Mouse (Mus musculus) hindbrain, embryonic 16.5 days (tissue): ENCODE measurements around the gene Kcna10. TPM values are rescaled to one million over a fixed set of nuclear protein-coding genes. Genes with fewer than 3 reads are reported as not detected.

ENCODE experiments used
- ATAC-seq: fragments of 200-750 bp; cut with Nextera tagmentation; 2 replicates; pipeline ENCODE4 v1.8.0; 2017; ENCODE audit warnings: moderate TSS enrichment, moderate library complexity
- H3K27ac ChIP-seq: fragments of 300-500 bp; sonication (generic); 2 replicates; pipeline ENCODE4 v1.5.1; 2014; ENCODE audit warnings: low read depth, mild to moderate bottlenecking, control low read depth, low read length, moderate library complexity
- H3K27me3 ChIP-seq: fragments of 300-500 bp; sonication (generic); replicated peaks from 2 replicates; pipeline ENCODE4 v1.6.1; 2014; ENCODE audit warnings: low read length; ENCODE audit not compliant: control insufficient read depth, insufficient read depth
- H3K36me3 ChIP-seq: fragments of 300-500 bp; sonication (generic); 2 replicates; pipeline ENCODE4 v1.6.1; 2014; ENCODE audit warnings: mild to moderate bottlenecking, low read length, moderate library complexity, mixed read lengths; ENCODE audit not compliant: control insufficient read depth, insufficient read depth
- H3K4me1 ChIP-seq: fragments of 300-500 bp; sonication (generic); 2 replicates; pipeline ENCODE4 v1.6.1; 2014; ENCODE audit warnings: low read depth, low read length; ENCODE audit not compliant: control insufficient read depth, insufficient read depth
- H3K4me2 ChIP-seq: fragments of 300-500 bp; sonication (generic); 2 replicates; pipeline ENCODE4 v1.6.1; 2014; ENCODE audit warnings: mild to moderate bottlenecking, low read length, control low read depth, moderate library complexity
- H3K4me3 ChIP-seq: fragments of 300-500 bp; sonication (generic); 2 replicates; pipeline ENCODE4 v1.5.1; 2014; ENCODE audit warnings: mild to moderate bottlenecking, low read length, control low read depth, moderate library complexity
- H3K9ac ChIP-seq: fragments of 300-500 bp; sonication (generic); 2 replicates; pipeline ENCODE4 v1.6.1; 2014; ENCODE audit warnings: low read depth, mild to moderate bottlenecking, control low read depth, low read length, moderate library complexity
- H3K9me3 ChIP-seq: fragments of 300-500 bp; sonication (generic); 2 replicates; pipeline ENCODE4 v1.6.1; 2014; ENCODE audit warnings: mild to moderate bottlenecking, low read length, moderate library complexity; ENCODE audit not compliant: control insufficient read depth
- WGBS: fragments of 180-500 bp; shearing (Covaris S2); extraction: QIAGEN DNeasy Blood & Tissue Kit; methylation state at CpG from one replicate; pipeline ENCODE4 v1.1.7; 2014; 5-methylcytosine and 5-hydroxymethylcytosine counted together
- polyA plus RNA-seq: library from polyadenylated mRNA; unstranded; fragments of >200 nt; fragmentation: Nextera tagmentation; extraction: Ambion mirVana; gene quantifications from 2 replicates; pipeline ENCODE4 v1.2.1, GENCODE M21; 2015

Gene Kcna10
- polyA plus RNA-seq, 1 experiment from 2014 or later = not detected

DNA sequence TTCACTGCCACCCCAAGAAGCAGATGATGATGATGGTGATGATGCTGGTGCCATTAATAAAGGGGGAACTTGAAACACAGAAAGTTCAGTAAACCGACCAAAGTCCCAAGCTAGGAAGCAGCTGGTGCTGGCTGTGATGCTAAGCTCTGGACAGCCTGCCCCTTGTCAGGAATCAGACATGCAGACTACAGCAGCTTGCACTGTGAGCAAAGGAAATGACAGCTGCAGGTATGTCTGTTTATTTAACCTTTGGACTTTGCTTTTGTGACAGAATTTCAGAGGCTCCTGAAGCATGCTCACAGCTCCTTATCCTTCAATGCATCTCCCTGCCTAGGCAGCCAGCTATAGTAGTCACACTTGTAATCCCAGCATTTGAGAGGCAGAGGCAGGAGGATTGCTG, 47.7 kb downstream of the Kcna10 start, which contains the start of gene A630076J17Rik:
A630076J17Rik (plus strand) TSS at position 88 of the 400 bp plus-strand sequence.
- no peak within 1 kb of the TSS for H3K9ac ChIP-seq
- ATAC-seq = no peak
- 67% methylated on average over 1 of the region's 1 CpGs for WGBS
- no peaks in the 10 kb centered on the region for H3K9me3 ChIP-seq
- H3K27me3 ChIP-seq = no peaks in the 10 kb centered on the region; the same call in 1 of the 2 replicates
- H3K36me3 ChIP-seq = no peaks in the 10 kb centered on the region
- H3K4me2 ChIP-seq = no peak within 1 kb of the TSS
- no peaks in the 10 kb centered on the region; the same call in 1 of the 2 replicates for H3K4me1 ChIP-seq
- no peak within 1 kb of the TSS for H3K4me3 ChIP-seq
- H3K27ac ChIP-seq = no peak within 1 kb of the TSS

- WGBS = 53% methylated on average over 4 of the region's 4 CpGs
- Histone ChIP-seq H3K27ac (no peak overlapping the region), H3K27me3 (no peaks in the 10 kb centered on the region; the same call in 1 of the 2 replicates), H3K9me3 (no peaks in the 10 kb centered on the region), H3K4me1 (no peaks in the 10 kb centered on the region; the same call in 1 of the 2 replicates), H3K4me3 (no peak overlapping the region), H3K4me2 (no peak overlapping the region), H3K9ac (no peak overlapping the region), H3K36me3 (no peaks in the 10 kb centered on the region)
- no peak for ATAC-seq
These were observed 48.3 kb downstream of the Kcna10 start for GRCm38 (mm10) chr3:107231202-107231601.

- no peak overlapping the region for H3K27ac ChIP-seq
- WGBS = 7% methylated on average over 11 of the region's 11 CpGs
- peak overlapping the region; percentile 30 for H3K4me2 ChIP-seq
- no peaks in the 10 kb centered on the region; the same call in none of the 2 replicates for H3K27me3 ChIP-seq
- H3K36me3 ChIP-seq = no peaks in the 10 kb centered on the region
- H3K9ac ChIP-seq = peak overlapping the region; percentile 23; the same call in 1 of the 2 replicates
- H3K4me1 ChIP-seq = no peaks in the 10 kb centered on the region; the same call in 1 of the 2 replicates
- H3K9me3 ChIP-seq = no peaks in the 10 kb centered on the region
- ATAC-seq = peak; percentile 84
- H3K4me3 ChIP-seq = no peak overlapping the region
These were observed 50.5 kb downstream of the Kcna10 start for GRCm38 (mm10) chr3:107233351-107233813.

DNA sequence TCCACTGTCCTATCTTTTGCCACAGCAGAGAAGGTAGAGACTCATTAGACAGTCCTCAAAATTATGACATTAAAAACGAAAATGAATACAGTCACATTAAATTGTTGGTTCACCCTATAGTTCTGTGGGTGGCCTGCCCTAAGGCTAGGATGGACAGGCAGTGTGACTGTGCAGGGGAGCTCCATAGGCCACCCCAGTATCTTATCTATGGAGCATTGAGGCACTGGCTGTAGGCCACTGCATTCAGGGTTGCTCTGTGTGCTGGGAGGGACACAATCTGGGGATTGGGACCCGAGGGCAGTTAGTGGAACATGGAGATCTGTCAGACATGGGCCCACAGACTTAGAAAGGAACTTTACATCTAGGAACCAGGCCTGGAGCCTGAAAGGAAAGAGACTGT, 51.1 kb downstream of the Kcna10 start:
- Histone ChIP-seq H3K4me1 (no peaks in the 10 kb centered on the region; the same call in 1 of the 2 replicates), H3K27ac (no peak overlapping the region), H3K9me3 (no peaks in the 10 kb centered on the region), H3K27me3 (no peaks in the 10 kb centered on the region; the same call in none of the 2 replicates), H3K4me3 (no peak overlapping the region), H3K36me3 (no peaks in the 10 kb centered on the region), H3K9ac (no peak overlapping the region), H3K4me2 (no peak overlapping the region)
- WGBS = 31% methylated on average over 2 of the region's 2 CpGs
- ATAC-seq = peak; percentile 46

DNA sequence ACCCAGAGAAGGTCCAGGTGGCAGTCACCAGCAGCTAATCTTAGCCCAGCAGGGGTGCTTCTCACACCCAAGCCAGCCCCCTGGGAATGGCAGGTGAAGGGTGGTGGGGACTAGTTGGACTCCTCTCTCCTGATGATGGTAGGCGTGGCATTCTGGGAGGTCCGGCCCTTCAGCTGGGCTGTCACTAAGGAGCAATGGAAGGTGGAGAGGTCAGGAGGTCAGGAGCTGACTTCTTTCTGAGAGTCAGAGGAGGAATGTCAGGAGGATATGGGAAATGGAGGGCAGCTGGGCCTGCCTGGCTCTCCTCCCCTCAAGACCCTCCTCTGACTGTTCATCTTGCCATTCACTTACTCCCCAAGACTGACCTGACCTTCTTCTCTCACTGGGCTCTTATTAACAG, 55.2 kb downstream of the Kcna10 start:
- Histone ChIP-seq H3K4me3 (no peak overlapping the region), H3K36me3 (no peaks in the 10 kb centered on the region), H3K27me3 (no peaks in the 10 kb centered on the region; the same call in none of the 2 replicates), H3K9ac (no peak overlapping the region), H3K27ac (no peak overlapping the region), H3K4me1 (peaks cover 5% of the 10 kb centered on the region), H3K4me2 (no peak overlapping the region), H3K9me3 (no peaks in the 10 kb centered on the region)
- no peak for ATAC-seq
- WGBS = 54% methylated on average over 2 of the region's 2 CpGs

DNA sequence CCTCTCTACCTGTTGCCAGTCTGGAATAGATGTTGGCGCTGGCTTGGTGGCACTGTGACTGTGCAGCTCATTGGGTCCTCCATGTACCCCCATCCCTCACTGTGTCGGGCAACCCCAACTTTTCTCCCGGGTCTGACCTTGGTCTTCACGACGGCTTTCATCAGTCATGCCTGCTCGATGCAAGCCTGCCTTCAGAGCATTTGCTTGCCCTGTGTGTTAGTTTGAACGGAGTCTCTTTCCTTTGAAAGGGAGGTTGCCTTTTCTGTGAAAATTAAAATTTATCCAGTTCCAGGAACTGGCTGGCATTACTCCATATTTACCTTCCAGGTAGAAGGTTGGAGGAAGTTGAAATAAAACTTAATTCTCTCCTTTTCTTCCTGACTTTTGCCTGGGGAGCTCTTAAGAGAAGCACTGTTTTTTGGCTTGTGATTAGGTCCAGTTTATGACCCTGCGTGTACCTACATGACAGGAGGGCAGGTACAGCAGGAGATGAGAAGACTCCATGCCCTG, 55.7 kb downstream of the Kcna10 start:
- Histone ChIP-seq H3K9me3 (no peaks in the 10 kb centered on the region), H3K27me3 (no peaks in the 10 kb centered on the region; the same call in 1 of the 2 replicates), H3K4me2 (no peak overlapping the region), H3K4me1 (peaks cover 5% of the 10 kb centered on the region), H3K27ac (no peak overlapping the region), H3K9ac (no peak overlapping the region), H3K4me3 (no peak overlapping the region), H3K36me3 (no peaks in the 10 kb centered on the region)
- WGBS = 89% methylated on average over 8 of the region's 8 CpGs
- ATAC-seq = no peak

DNA sequence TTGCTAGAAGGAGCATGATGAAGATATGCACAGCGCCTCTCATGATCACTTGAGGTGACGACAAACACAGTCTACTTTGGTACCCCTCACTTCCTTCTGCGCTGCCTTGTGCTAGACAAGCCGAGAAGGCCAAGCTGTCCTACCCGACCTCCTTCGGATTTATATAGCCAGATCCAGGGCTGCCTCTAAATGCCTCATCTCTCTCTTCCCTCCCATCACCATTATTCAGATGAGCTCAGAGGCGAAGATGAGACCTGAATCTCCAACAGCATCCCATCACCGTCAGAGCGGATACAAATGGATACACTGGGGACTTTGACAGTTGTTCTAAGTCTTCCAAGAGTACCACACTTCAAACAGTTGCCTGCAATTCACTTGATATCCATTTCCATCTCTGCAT, 56.8 kb downstream of the Kcna10 start, which contains the start of gene Prok1:
Prok1 (minus strand) TSS at position 101 of the 400 bp plus-strand sequence.
- Histone ChIP-seq H3K27me3 (no peaks in the 10 kb centered on the region; the same call in 1 of the 2 replicates), H3K27ac (no peak within 1 kb of the TSS), H3K9me3 (no peaks in the 10 kb centered on the region), H3K36me3 (no peaks in the 10 kb centered on the region), H3K4me1 (peaks cover 5% of the 10 kb centered on the region), H3K4me2 (no peak within 1 kb of the TSS), H3K4me3 (no peak within 1 kb of the TSS), H3K9ac (no peak within 1 kb of the TSS)
- ATAC-seq = no peak
- WGBS = 90% methylated on average over 9 of the region's 9 CpGs

GRCm38 (mm10) chr3:107241389-107242094, 58.7 kb downstream of the Kcna10 start:
- no peaks in the 10 kb centered on the region; the same call in 1 of the 2 replicates for H3K27me3 ChIP-seq
- 20% methylated on average over 14 of the region's 14 CpGs for WGBS
- 0 out of 2 replicates have a peak overlapping the region, but pooled peaks have one; percentile 20 for H3K4me2 ChIP-seq
- H3K36me3 ChIP-seq = no peaks in the 10 kb centered on the region
- no peak overlapping the region for H3K4me3 ChIP-seq
- no peak overlapping the region for H3K9ac ChIP-seq
- no peaks in the 10 kb centered on the region for H3K9me3 ChIP-seq
- H3K4me1 ChIP-seq = peaks cover 5% of the 10 kb centered on the region
- ATAC-seq = peak; percentile 78
- no peak overlapping the region for H3K27ac ChIP-seq
